Mouse (Mus musculus) G1E (cell line): ENCODE measurements around the gene Rere. TPM values are rescaled to one million over a fixed set of nuclear protein-coding genes. Genes with fewer than 3 reads are reported as not detected.
A peak's percentile ranks its signal among the peaks of the same experiment; 100 is the strongest.

Source experiments
- ATAC-seq: 2 replicates; pipeline ENCODE4 v1.8.0; 2016; ENCODE audit warnings: mild to moderate bottlenecking; ENCODE audit not compliant: insufficient number of reproducible peaks, poor library complexity, low FRiP score, severe bottlenecking; ENCODE audit errors: extremely low read depth
- DNase-seq: peaks from one replicate; pipeline ENCODE4 v3.0.0; 2012; ENCODE audit warnings: low spot score
- H3K27me3 ChIP-seq: 2 replicates; pipeline ENCODE4 v1.6.1; 2012; ENCODE audit warnings: mild to moderate bottlenecking, low read length, inconsistent platforms; ENCODE audit not compliant: insufficient read depth
- H3K36me3 ChIP-seq: replicated peaks from 2 replicates; pipeline ENCODE3; 2012; ENCODE audit warnings: mild to moderate bottlenecking, inconsistent platforms
- H3K4me1 ChIP-seq: 2 replicates; pipeline ENCODE4 v1.6.1; 2012; ENCODE audit warnings: low read depth, low read length, inconsistent platforms, mixed read lengths; ENCODE audit not compliant: insufficient read depth
- H3K4me3 ChIP-seq: 2 replicates; pipeline ENCODE4 v1.5.1; 2012; ENCODE audit warnings: low read depth, mild to moderate bottlenecking, inconsistent platforms, low read length, moderate library complexity, mixed read lengths
- H3K9me3 ChIP-seq: replicated peaks from 2 replicates; pipeline ENCODE4 v1.6.1; 2012; ENCODE audit warnings: inconsistent platforms
- CTCF ChIP-seq: IDR thresholded peaks from 2 replicates; pipeline ENCODE4 v1.5.1; 2012; ENCODE audit warnings: low read depth, low read length, inconsistent platforms, mixed read lengths
- GATA1 ChIP-seq: IDR thresholded peaks from 2 replicates; pipeline ENCODE4 v1.6.1; 2012; ENCODE audit warnings: borderline replicate concordance, low read length, inconsistent platforms, mixed read lengths
- GATA2 ChIP-seq: IDR thresholded peaks from 2 replicates; pipeline ENCODE4 v1.6.1; 2012; ENCODE audit warnings: low read depth, low read length, inconsistent platforms, borderline replicate concordance
- POLR2AphosphoS5 ChIP-seq: IDR thresholded peaks from 2 replicates; pipeline ENCODE4 v1.6.1; 2012; ENCODE audit warnings: low read depth, low read length, inconsistent platforms; ENCODE audit not compliant: insufficient replicate concordance
- TAL1 ChIP-seq: conservative IDR thresholded peaks from 2 replicates; pipeline ENCODE4 v1.6.1; 2012; ENCODE audit warnings: low read depth, low read length, inconsistent platforms, mixed read lengths
- polyA plus RNA-seq: library from polyadenylated mRNA; stranded (reverse); fragments of >175 nt; gene quantifications from 2 replicates; pipeline ENCODE4 v1.2.3, GENCODE M21; 2012
- total RNA-seq, 2 experiments: library from RNA; stranded (forward) in 1 of 2; stranded (reverse) in 1 of 2; fragments of 200-1000 nt in 1 of 2; fragments of >200 nt in 1 of 2; fragmentation: Nextera tagmentation in 1 of 2; gene quantifications; 2 replicates each; pipeline ENCODE4 v1.2.3; 2014 to 2017

Rere gene
- total and polyA plus RNA-seq, 3 experiments, result 17.4 to 329 (median 154) TPM

GRCm38 (mm10) chr4:150396339-150396738, 114.9 kb downstream of the Rere start:
- H3K4me3 ChIP-seq, result no peak overlapping the region; the same call in 1 of the 2 replicates
- DNase-seq (no peak), ATAC-seq (no peak)
- no peaks in the 10 kb centered on the region for H3K9me3 ChIP-seq
- no peaks in the 10 kb centered on the region for H3K27me3 ChIP-seq
- no peak for TF ChIP-seq CTCF
- no peak for TF ChIP-seq GATA1
- no peak for TF ChIP-seq TAL1
- TF ChIP-seq GATA2, result no peak
- H3K4me1 ChIP-seq, result peaks cover 56% of the 10 kb centered on the region
- H3K36me3 ChIP-seq, result peaks cover 35% of the 10 kb centered on the region

DNA sequence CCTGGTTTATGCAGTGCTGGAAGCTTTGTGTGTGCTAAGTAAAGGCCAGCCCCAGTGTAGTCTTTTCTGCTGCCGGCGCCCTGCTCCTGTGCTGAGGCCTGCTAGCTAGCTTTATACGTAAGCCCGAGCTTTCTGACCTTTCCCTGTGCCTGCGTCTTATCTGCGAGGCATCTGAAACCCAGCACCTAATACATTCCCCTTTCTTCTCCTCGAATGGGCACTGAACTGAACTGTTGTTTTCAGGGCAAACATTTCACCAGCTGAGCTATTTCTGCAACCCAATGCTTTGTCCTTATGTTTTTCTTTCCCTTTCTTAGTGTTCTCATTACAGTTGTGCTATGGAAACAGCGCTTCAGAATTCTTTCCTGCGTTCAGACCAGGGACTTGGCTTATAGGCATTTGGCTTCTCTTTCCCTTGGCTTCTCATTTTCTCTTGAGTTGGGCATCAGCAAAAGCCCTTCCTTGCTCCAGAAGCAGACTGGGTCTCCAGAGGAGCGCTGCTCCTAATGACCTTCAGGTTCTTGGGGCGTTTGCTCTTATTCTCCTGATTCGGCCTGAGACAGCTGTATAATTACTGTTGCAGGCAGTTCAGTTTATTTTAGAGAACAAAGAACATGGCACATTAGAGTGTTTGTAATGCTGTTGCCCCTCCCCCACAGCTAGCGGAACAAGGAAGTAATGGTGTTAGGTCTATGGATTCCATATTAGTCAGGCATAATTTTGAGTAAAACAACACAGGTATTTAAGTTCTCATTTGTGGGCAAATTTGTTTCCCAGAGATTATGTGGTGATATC, 115.6 kb downstream of the Rere start:
- Histone ChIP-seq H3K36me3 (peaks cover 33% of the 10 kb centered on the region), H3K9me3 (no peaks in the 10 kb centered on the region), H3K4me3 (peak overlapping the region; percentile 53; the same call in 1 of the 2 replicates), H3K27me3 (no peaks in the 10 kb centered on the region), H3K4me1 (peaks cover 58% of the 10 kb centered on the region)
- ATAC-seq, result peak; percentile 51; the same call in 1 of the 2 replicates
- TF ChIP-seq GATA1 (no peak), GATA2 (no peak), POLR2AphosphoS5 (no peak), CTCF (no peak), TAL1 (no peak)
- no peak for DNase-seq

- H3K36me3 ChIP-seq, result peaks cover 39% of the 10 kb centered on the region
- H3K4me1 ChIP-seq, result peaks cover 67% of the 10 kb centered on the region
Observed at GRCm38 (mm10) chr4:150399032-150399431, 117.6 kb downstream of the Rere start.

DNA sequence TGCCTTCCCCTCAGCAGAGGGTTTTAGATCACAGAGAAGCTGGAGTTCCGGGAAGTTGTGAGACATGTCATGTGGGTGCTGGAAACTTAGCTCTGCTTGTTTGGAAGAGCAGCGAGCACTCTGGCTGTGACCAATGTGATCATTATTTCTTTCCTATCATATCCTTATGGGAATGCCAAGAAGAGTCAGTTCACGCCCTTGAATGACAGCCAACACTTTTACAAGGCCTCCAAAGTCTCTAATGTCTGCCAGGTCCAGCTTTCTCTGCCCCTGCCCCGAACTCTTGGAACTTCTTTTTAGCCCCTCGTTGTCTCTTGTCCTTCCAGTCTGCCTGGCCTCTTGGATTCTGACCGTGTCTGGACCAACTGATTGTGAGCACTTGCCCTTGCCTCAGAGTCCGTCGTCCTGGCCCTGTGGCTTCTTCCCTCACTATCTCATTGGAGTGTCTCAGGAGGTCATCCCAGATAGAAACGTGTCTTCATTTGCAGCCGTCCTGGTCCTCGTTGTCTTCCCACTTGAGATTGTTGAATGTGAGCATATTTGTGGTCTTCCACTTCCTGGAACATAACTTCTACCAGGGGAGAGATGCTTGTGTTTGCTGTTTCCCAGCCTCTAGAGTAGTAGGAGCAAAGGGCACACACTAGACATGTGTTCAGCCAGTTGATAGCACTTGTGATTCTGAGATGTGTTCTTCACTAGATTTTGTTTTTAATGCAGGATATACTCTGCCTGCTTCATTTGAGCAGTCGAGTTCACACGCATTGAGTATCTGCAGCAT, 120.6 kb downstream of the Rere start:
- Histone ChIP-seq H3K36me3 (peaks cover 40% of the 10 kb centered on the region), H3K4me1 (peaks cover 71% of the 10 kb centered on the region), H3K27me3 (no peaks in the 10 kb centered on the region), H3K4me3 (no peak overlapping the region; the same call in 1 of the 2 replicates), H3K9me3 (no peaks in the 10 kb centered on the region)
- ATAC-seq (no peak), DNase-seq (no peak)
- no peak for TF ChIP-seq CTCF
- no peak for TF ChIP-seq POLR2AphosphoS5
- no peak for TF ChIP-seq TAL1
- no peak for TF ChIP-seq GATA2

More at GRCm38 (mm10) chr4:150399032-150399431, 117.6 kb downstream of the Rere start:
- Histone ChIP-seq H3K27me3 (no peaks in the 10 kb centered on the region), H3K9me3 (no peaks in the 10 kb centered on the region), H3K4me3 (no peak overlapping the region)
- DNase-seq (no peak), ATAC-seq (no peak)
- TF ChIP-seq CTCF (no peak), GATA2 (no peak), GATA1 (no peak)

GRCm38 (mm10) chr4:150402608-150402985, 121.2 kb downstream of the Rere start:
- no peaks in the 10 kb centered on the region for H3K27me3 ChIP-seq
- H3K36me3 ChIP-seq, result peaks cover 43% of the 10 kb centered on the region
- TF ChIP-seq GATA1 (no peak), CTCF (no peak), GATA2 (no peak), TAL1 (no peak), POLR2AphosphoS5 (no peak)
- no peak for DNase-seq
- peak; percentile 6; the same call in 1 of the 2 replicates for ATAC-seq
- H3K4me3 ChIP-seq, result no peak overlapping the region; the same call in 1 of the 2 replicates
- peaks cover 68% of the 10 kb centered on the region for H3K4me1 ChIP-seq
- H3K9me3 ChIP-seq, result no peaks in the 10 kb centered on the region

GRCm38 (mm10) chr4:150403941-150404340, 122.5 kb downstream of the Rere start:
- ATAC-seq (no peak), DNase-seq (no peak)
- H3K36me3 ChIP-seq, result peaks cover 49% of the 10 kb centered on the region
- no peaks in the 10 kb centered on the region for H3K27me3 ChIP-seq
- peaks cover 66% of the 10 kb centered on the region for H3K4me1 ChIP-seq
- H3K9me3 ChIP-seq, result no peaks in the 10 kb centered on the region
- TF ChIP-seq TAL1 (no peak), GATA2 (no peak), CTCF (no peak), GATA1 (no peak), POLR2AphosphoS5 (no peak)
- H3K4me3 ChIP-seq, result no peak overlapping the region
